Mouse (Mus musculus) ES-Bruce4 (cell line): ENCODE measurements around the gene Mycbp2.

ENCODE experiments used
- CTCF ChIP-seq: IDR thresholded peaks from one replicate; pipeline ENCODE4 v1.8.1; 2011; ENCODE audit warnings: low read depth, low read length
- POLR2A ChIP-seq: IDR thresholded peaks from one replicate; pipeline ENCODE4 v1.8.1; 2011; ENCODE audit warnings: low read length; ENCODE audit not compliant: insufficient read depth

GRCm38 (mm10) chr14:103106301-103106700 lies 240.3 kb downstream of the Mycbp2 start:
- TF ChIP-seq CTCF (no peak), POLR2A (no peak)
